Mouse (Mus musculus) kidney, embryonic 14.5 days (tissue): ENCODE data around the gene Fgfr1op. TPM values are rescaled to one million over a fixed set of nuclear protein-coding genes. Genes with fewer than 3 reads are reported as not detected.

Experiments
- ATAC-seq: fragments of 200-750 bp; cut with Nextera tagmentation; 2 replicates; pipeline ENCODE4 v1.8.0; 2017; ENCODE audit warnings: moderate number of reproducible peaks, mild to moderate bottlenecking, moderate TSS enrichment, moderate library complexity; ENCODE audit not compliant: low FRiP score, low TSS enrichment
- H3K27ac ChIP-seq: fragments of 300-500 bp; sonication (generic); 2 replicates; pipeline ENCODE4 v1.5.1; 2014; ENCODE audit warnings: low read depth, mild to moderate bottlenecking, low read length, moderate library complexity, mixed read lengths
- H3K27me3 ChIP-seq: fragments of 300-500 bp; sonication (generic); 2 replicates; pipeline ENCODE4 v1.6.1; 2014; ENCODE audit warnings: mild to moderate bottlenecking, low read length; ENCODE audit not compliant: control insufficient read depth, insufficient read depth
- H3K36me3 ChIP-seq: fragments of 300-500 bp; sonication (generic); 2 replicates; pipeline ENCODE4 v1.6.1; 2014; ENCODE audit warnings: low read length, mixed read lengths; ENCODE audit not compliant: control insufficient read depth, insufficient read depth
- H3K4me1 ChIP-seq: fragments of 300-500 bp; sonication (generic); 2 replicates; pipeline ENCODE4 v1.6.1; 2014; ENCODE audit warnings: low read length, mixed read lengths; ENCODE audit not compliant: control insufficient read depth, insufficient read depth
- H3K4me2 ChIP-seq: fragments of 300-500 bp; sonication (generic); replicated peaks from 2 replicates; pipeline ENCODE4 v1.6.1; 2014; ENCODE audit warnings: low read depth, mild to moderate bottlenecking, low read length
- H3K4me3 ChIP-seq: fragments of 300-500 bp; sonication (generic); 2 replicates; pipeline ENCODE4 v1.5.1; 2014; ENCODE audit warnings: mild to moderate bottlenecking, low read length
- H3K9ac ChIP-seq: fragments of 300-500 bp; sonication (generic); 2 replicates; pipeline ENCODE4 v1.6.1; 2014; ENCODE audit warnings: low read depth, mild to moderate bottlenecking, low read length, moderate library complexity
- H3K9me3 ChIP-seq: fragments of 300-500 bp; sonication (generic); 2 replicates; pipeline ENCODE4 v1.6.1; 2016; ENCODE audit warnings: low read length; ENCODE audit not compliant: control insufficient read depth
- WGBS: fragments of 180-500 bp; shearing (Covaris S2); extraction: QIAGEN DNeasy Blood & Tissue Kit; methylation state at CpG from one replicate; pipeline ENCODE4 v1.1.7; 2014; 5-methylcytosine and 5-hydroxymethylcytosine counted together
- polyA plus RNA-seq: library from polyadenylated mRNA; unstranded; fragments of >200 nt; fragmentation: Nextera tagmentation; extraction: Ambion mirVana; gene quantifications from 2 replicates; pipeline ENCODE4 v1.2.1, GENCODE M21; 2014

Gene Fgfr1op
- polyA plus RNA-seq, 1 experiment from 2014 or later = 50.4 TPM

DNA sequence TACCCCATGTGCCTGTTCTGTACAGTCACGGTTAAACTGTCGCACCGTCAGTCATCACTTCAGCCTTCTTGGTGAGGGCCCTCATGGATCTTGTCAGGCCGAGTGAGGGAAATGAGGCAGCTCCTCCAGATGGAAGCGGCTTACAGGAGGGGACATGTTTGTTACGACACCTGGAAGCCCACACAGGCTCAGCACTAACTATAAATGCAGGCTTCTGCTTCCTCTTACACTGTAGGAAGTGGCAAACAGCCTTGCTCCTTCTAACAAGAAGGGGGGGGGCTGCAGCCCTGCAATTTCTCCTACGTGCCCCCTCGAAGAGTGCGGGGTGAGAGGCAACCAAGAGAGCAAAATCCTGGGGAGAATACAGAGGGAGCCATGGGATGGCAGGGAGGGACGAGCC is 45.4 kb downstream of the Fgfr1op start:
- no peak overlapping the region for H3K4me2 ChIP-seq
- 82% methylated on average over 10 of the region's 10 CpGs for WGBS
- no peak for ATAC-seq

DNA sequence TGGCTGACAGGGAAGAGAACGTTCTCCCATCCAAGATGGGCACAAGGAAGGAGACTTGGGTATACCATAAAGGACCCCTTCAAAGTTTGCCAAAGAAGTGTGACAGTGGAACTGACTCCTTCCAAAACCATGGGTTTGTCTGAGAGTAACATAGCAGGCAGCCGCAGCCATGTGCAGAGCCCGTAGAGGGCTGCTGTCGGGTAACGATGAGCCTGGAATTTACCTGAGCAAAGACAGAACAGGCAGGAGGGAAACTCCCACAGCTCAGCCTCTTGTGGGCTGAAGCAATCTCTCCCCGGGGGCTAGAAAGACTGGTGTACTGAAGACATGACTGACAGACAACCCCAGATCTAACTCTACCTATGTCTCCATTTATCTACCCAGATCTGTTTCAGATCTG is 46.1 kb downstream of the Fgfr1op start:
- Histone ChIP-seq H3K36me3 (no peaks in the 10 kb centered on the region), H3K4me3 (no peak overlapping the region), H3K27ac (no peak overlapping the region), H3K9me3 (no peaks in the 10 kb centered on the region), H3K9ac (no peak overlapping the region), H3K27me3 (no peaks in the 10 kb centered on the region), H3K4me2 (no peak overlapping the region), H3K4me1 (no peaks in the 10 kb centered on the region)
- 82% methylated on average over 6 of the region's 6 CpGs for WGBS
- no peak for ATAC-seq

More for the DNA sequence above, 45.4 kb downstream of the Fgfr1op start:
- Histone ChIP-seq H3K9ac (no peak overlapping the region), H3K36me3 (no peaks in the 10 kb centered on the region), H3K27me3 (no peaks in the 10 kb centered on the region), H3K27ac (no peak overlapping the region), H3K9me3 (no peaks in the 10 kb centered on the region), H3K4me1 (no peaks in the 10 kb centered on the region), H3K4me3 (no peak overlapping the region)

DNA sequence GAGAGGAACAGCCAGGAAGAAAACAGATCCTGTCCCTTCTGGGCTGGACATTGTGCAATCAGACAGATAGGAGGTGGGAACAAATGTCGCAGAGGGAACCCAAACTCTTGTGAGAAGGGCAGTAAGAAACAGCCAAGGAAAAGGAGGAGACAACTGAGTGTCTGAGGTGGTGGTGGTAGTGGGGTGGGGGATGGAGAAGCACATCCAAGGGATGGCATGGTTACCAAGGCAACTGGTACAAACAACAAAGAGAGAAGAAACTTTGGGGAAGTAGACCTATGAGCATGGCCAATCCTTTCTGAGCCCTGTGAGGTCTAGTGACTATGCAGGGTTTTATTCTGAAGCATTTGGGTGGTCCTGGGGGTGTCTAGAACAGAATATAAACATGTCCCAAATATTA is 49.1 kb downstream of the Fgfr1op start:
- H3K36me3 ChIP-seq = no peaks in the 10 kb centered on the region
- no peak for ATAC-seq
- no peaks in the 10 kb centered on the region for H3K27me3 ChIP-seq
- no peaks in the 10 kb centered on the region for H3K9me3 ChIP-seq
- no peak overlapping the region for H3K9ac ChIP-seq
- H3K4me2 ChIP-seq = no peak overlapping the region
- 93% methylated on average over 1 of the region's 1 CpGs for WGBS
- H3K4me3 ChIP-seq = no peak overlapping the region
- H3K27ac ChIP-seq = no peak overlapping the region
- no peaks in the 10 kb centered on the region for H3K4me1 ChIP-seq

DNA sequence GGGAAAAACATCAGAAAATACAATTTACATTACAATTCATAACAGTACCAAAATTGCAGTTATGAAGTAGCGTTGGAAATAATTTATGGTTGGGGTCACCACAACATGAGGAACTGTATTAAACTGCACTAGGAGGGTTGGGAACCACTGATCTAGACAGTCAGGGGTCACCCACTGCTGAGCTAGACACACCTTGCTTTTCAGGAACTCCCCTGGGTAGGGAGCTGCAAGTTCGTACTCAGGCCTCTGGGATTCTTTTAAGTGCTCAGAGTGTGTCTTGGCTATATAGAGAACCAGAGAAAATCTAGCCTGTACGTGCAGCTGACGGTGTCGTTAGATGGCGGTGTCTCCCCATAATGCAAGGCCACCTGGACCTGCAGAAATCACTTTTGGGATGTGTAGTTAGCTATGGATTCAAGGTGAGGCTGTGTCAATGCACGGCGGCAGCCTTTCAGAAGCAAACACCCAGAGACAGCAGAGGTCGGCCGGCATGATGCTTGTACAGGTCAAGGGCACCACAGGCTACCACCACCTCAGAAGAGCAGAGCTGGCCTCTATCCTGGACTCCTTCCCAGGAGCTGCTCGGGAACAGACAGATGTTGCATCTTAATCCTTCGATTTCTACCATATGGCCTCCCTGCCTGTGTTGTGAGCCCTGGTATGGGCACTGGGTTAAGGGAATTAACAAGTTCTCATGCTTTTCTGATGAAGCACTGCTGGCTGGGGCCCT is 49.9 kb downstream of the Fgfr1op start:
- no peak overlapping the region for H3K9ac ChIP-seq
- H3K4me1 ChIP-seq = no peaks in the 10 kb centered on the region
- WGBS = 89% methylated on average over 12 of the region's 12 CpGs

DNA sequence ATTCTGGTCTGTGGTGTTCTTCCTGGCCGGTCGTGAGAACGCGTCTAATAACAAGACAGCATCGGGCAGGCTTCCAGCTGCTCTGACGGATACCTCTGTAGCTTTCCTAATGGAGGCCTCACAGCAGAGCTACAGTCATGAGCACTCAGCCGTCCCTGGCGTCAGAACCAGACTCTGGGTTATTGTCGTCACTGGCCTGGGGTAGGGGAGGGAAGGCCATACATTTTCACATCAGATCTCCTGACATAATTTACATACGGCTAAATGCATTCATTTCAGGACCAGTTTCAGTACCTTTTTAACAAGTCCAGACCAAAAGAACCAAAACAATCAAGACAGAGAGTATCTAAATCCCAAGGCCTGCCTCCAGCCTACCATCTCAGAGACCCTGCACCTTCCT is 57.9 kb downstream of the Fgfr1op start:
- Histone ChIP-seq H3K9ac (no peak overlapping the region), H3K4me2 (no peak overlapping the region), H3K4me3 (no peak overlapping the region), H3K4me1 (no peaks in the 10 kb centered on the region), H3K9me3 (no peaks in the 10 kb centered on the region), H3K27me3 (no peaks in the 10 kb centered on the region), H3K27ac (no peak overlapping the region), H3K36me3 (no peaks in the 10 kb centered on the region)
- 80% methylated on average over 10 of the region's 10 CpGs for WGBS
- no peak for ATAC-seq

More for the DNA sequence above, 49.9 kb downstream of the Fgfr1op start:
- no peak overlapping the region for H3K4me3 ChIP-seq
- no peaks in the 10 kb centered on the region for H3K27me3 ChIP-seq
- no peaks in the 10 kb centered on the region for H3K36me3 ChIP-seq
- H3K9me3 ChIP-seq = no peaks in the 10 kb centered on the region
- H3K4me2 ChIP-seq = no peak overlapping the region
- no peak overlapping the region for H3K27ac ChIP-seq
- no peak for ATAC-seq

DNA sequence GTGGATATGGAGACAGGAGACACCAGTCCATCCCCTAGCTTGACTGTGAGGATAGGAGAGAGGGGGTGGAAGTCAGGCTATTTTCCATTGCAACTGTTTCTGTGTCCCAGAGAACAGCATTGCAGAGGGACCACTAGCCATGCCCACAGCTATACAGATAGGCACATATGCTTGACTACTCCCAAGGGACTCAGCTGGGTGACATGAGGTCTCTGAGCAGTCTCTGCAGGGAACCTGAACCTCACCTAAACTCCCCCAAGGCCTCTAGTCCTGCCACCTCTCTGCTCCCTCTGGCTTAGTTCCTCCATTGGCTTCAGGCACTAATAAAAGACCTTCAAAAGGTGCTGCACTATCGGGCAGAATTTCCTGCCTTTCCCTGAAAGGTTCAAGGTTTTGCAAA is 58.8 kb downstream of the Fgfr1op start:
- H3K4me1 ChIP-seq = 0 out of 2 replicates have a peak, but pooled peaks cover 2% of the 10 kb centered on the region
- no peak overlapping the region for H3K9ac ChIP-seq
- H3K4me3 ChIP-seq = no peak overlapping the region
- H3K36me3 ChIP-seq = no peaks in the 10 kb centered on the region
- no peak overlapping the region for H3K27ac ChIP-seq
- ATAC-seq = no peak
- 63% methylated on average over 1 of the region's 1 CpGs for WGBS
- H3K4me2 ChIP-seq = no peak overlapping the region
- H3K27me3 ChIP-seq = no peaks in the 10 kb centered on the region
- H3K9me3 ChIP-seq = no peaks in the 10 kb centered on the region

DNA sequence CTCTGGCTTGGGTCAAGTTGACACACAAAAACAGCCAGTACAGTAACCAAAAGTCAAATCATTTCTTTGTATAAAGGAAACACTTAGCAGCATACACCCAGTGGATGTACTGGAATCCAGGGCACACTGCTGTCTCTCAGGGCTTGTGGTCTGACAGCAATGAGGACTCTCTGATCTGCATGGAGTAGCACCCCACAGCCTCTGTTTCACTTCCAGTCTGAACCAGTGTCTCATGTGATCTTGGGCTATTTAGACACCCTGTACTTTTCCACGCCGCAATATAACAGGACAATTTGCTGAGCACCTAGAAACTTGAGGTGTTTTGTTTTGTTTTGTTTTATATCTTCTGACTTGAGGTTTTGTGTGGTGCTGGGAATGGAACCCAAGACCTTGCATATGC is 59.9 kb downstream of the Fgfr1op start:
- H3K27me3 ChIP-seq = no peaks in the 10 kb centered on the region
- H3K27ac ChIP-seq = no peak overlapping the region
- H3K9ac ChIP-seq = no peak overlapping the region
- no peaks in the 10 kb centered on the region for H3K9me3 ChIP-seq
- no peak for ATAC-seq
- 0 out of 2 replicates have a peak, but pooled peaks cover 2% of the 10 kb centered on the region for H3K4me1 ChIP-seq
- no peaks in the 10 kb centered on the region for H3K36me3 ChIP-seq
- 97% methylated on average over 2 of the region's 2 CpGs for WGBS
- H3K4me2 ChIP-seq = no peak overlapping the region
- H3K4me3 ChIP-seq = no peak overlapping the region

DNA sequence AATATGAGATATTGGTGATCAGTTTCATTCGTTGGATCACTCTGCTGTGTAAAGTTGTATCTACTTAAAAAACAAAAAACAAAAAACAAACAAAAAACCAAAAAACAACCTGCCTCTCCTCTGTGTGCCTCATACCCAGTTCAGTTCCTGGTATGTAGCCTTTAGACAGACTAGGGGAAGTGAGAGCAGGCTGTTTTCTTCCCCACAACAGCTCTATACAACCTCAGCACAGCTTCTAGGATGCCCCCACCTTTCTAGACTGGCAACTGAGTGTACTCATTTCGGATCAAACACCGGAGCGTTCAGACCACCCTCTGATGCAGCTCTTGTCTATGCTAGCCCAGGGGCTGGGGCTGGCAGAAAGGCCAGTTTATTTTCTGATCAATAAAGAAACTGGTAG is 60.4 kb downstream of the Fgfr1op start:
- H3K27me3 ChIP-seq = no peaks in the 10 kb centered on the region
- no peak overlapping the region for H3K27ac ChIP-seq
- no peak overlapping the region for H3K9ac ChIP-seq
- H3K4me1 ChIP-seq = 0 out of 2 replicates have a peak, but pooled peaks cover 2% of the 10 kb centered on the region
- H3K4me3 ChIP-seq = no peak overlapping the region
- 84% methylated on average over 4 of the region's 4 CpGs for WGBS
- H3K4me2 ChIP-seq = no peak overlapping the region
- H3K36me3 ChIP-seq = no peaks in the 10 kb centered on the region
- no peak for ATAC-seq
- no peaks in the 10 kb centered on the region for H3K9me3 ChIP-seq

DNA sequence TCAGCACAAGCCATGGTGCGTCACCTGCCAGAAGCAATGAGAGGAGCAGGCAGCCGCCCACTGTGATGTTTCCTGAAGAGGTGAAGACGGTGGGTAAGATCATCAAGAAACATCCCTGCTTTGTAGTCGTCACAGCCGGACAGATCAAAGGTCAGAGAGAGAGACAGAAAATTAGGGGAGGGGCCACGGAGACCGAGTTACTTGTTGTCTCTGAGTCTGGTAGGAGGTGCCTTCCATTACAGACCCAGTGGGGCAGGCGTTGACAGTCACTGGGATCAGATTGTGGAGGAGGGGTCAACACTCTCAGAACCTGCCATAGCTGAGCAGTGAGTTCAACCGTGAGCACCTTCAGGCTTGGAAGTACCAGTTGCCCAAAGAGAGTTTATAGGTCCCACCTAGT is 63.3 kb downstream of the Fgfr1op start:
- Histone ChIP-seq H3K9me3 (no peaks in the 10 kb centered on the region), H3K36me3 (no peaks in the 10 kb centered on the region), H3K4me3 (no peak overlapping the region), H3K4me1 (peaks cover 2% of the 10 kb centered on the region; the same call in 1 of the 2 replicates), H3K9ac (no peak overlapping the region), H3K4me2 (no peak overlapping the region), H3K27me3 (no peaks in the 10 kb centered on the region), H3K27ac (no peak overlapping the region)
- ATAC-seq = no peak
- WGBS = 29% methylated on average over 9 of the region's 9 CpGs
